Mouse (Mus musculus) macrophage (primary cell): ENCODE measurements at regions not wholly inside any gene's neighbourhood (a gene's known extent, or its start where the extent isn't known, plus 50 kb on each side); places are given as distances from the start of the nearest gene placed in this dataset.

ENCODE experiments used
- H3K27ac ChIP-seq: fragments of 350-480 bp; formaldehyde crosslinking; 2 replicates; pipeline ENCODE4 v1.9.0; 2021
- H3K36me3 ChIP-seq: fragments of 350-480 bp; formaldehyde crosslinking; 2 replicates; pipeline ENCODE4 v1.9.0; 2021; ENCODE audit errors: inconsistent target
- H3K4me3 ChIP-seq: fragments of 350-480 bp; formaldehyde crosslinking; 2 replicates; pipeline ENCODE4 v1.9.0; 2021; ENCODE audit errors: inconsistent target
- H3K79me2 ChIP-seq: fragments of 350-480 bp; formaldehyde crosslinking; 2 replicates; pipeline ENCODE4 v1.9.0; 2021; ENCODE audit errors: inconsistent target
- WGBS: methylation state at CpG from one replicate; pipeline ENCODE4 v1.1.7; 2026; ENCODE audit warnings: inconsistent platforms; ENCODE audit not compliant: missing documents; 5-methylcytosine and 5-hydroxymethylcytosine counted together

- Histone ChIP-seq H3K27ac (no peak overlapping the region), H3K79me2 (no peaks in the 10 kb centered on the region), H3K36me3 (no peaks in the 10 kb centered on the region), H3K4me3 (no peak overlapping the region)
- WGBS, result 97% methylated on average over 5 of the region's 5 CpGs
Measured at GRCm38 (mm10) chr14:25328230-25328629, 130.8 kb upstream of the Zmiz1 start.

- Histone ChIP-seq H3K36me3 (no peaks in the 10 kb centered on the region), H3K4me3 (no peak overlapping the region), H3K79me2 (no peaks in the 10 kb centered on the region), H3K27ac (no peak overlapping the region)
- 88% methylated on average over 2 of the region's 2 CpGs for WGBS
Measured at GRCm38 (mm10) chr14:25334186-25334585, 124.8 kb upstream of the Zmiz1 start.

GRCm38 (mm10) chr14:25336875-25337274, 122.1 kb upstream of the Zmiz1 start:
- Histone ChIP-seq H3K4me3 (no peak overlapping the region), H3K79me2 (no peaks in the 10 kb centered on the region), H3K27ac (no peak overlapping the region), H3K36me3 (no peaks in the 10 kb centered on the region)
- WGBS, result 95% methylated on average over 1 of the region's 1 CpGs

- Histone ChIP-seq H3K79me2 (no peaks in the 10 kb centered on the region), H3K36me3 (no peaks in the 10 kb centered on the region), H3K27ac (no peak overlapping the region), H3K4me3 (no peak overlapping the region)
- 95% methylated on average over 8 of the region's 9 CpGs for WGBS
Measured at GRCm38 (mm10) chr14:25338404-25339051, 120.5 kb upstream of the Zmiz1 start.

- no peak overlapping the region for H3K27ac ChIP-seq
- H3K4me3 ChIP-seq, result no peak overlapping the region
- H3K36me3 ChIP-seq, result no peaks in the 10 kb centered on the region
- no peaks in the 10 kb centered on the region for H3K79me2 ChIP-seq
- 91% methylated on average over 8 of the region's 9 CpGs for WGBS
Measured at GRCm38 (mm10) chr14:25340845-25341244, 118.1 kb upstream of the Zmiz1 start.

- WGBS, result 93% methylated on average over 9 of the region's 9 CpGs
- H3K27ac ChIP-seq, result no peak overlapping the region
- H3K4me3 ChIP-seq, result no peak overlapping the region
- no peaks in the 10 kb centered on the region for H3K36me3 ChIP-seq
- H3K79me2 ChIP-seq, result no peaks in the 10 kb centered on the region
Measured at GRCm38 (mm10) chr14:25341848-25342427, 117.0 kb upstream of the Zmiz1 start.

GRCm38 (mm10) chr14:25342865-25343565, 116.0 kb upstream of the Zmiz1 start:
- no peaks in the 10 kb centered on the region for H3K36me3 ChIP-seq
- H3K27ac ChIP-seq, result no peak overlapping the region
- WGBS, result 46% methylated on average over 4 of the region's 4 CpGs
- H3K79me2 ChIP-seq, result no peaks in the 10 kb centered on the region
- no peak overlapping the region for H3K4me3 ChIP-seq

GRCm38 (mm10) chr14:25345995-25346394, 113.0 kb upstream of the Zmiz1 start:
- no peak overlapping the region for H3K4me3 ChIP-seq
- no peaks in the 10 kb centered on the region for H3K79me2 ChIP-seq
- peak overlapping the region; percentile 62 for H3K27ac ChIP-seq
- 20% methylated on average over 2 of the region's 2 CpGs for WGBS
- H3K36me3 ChIP-seq, result no peaks in the 10 kb centered on the region

GRCm38 (mm10) chr14:25346813-25347610, 112.0 kb upstream of the Zmiz1 start:
- Histone ChIP-seq H3K27ac (no peak overlapping the region), H3K36me3 (no peaks in the 10 kb centered on the region), H3K79me2 (no peaks in the 10 kb centered on the region), H3K4me3 (no peak overlapping the region)
- 92% methylated on average over 7 of the region's 7 CpGs for WGBS

GRCm38 (mm10) chr14:25350282-25350964, 108.6 kb upstream of the Zmiz1 start:
- Histone ChIP-seq H3K4me3 (no peak overlapping the region), H3K79me2 (no peaks in the 10 kb centered on the region), H3K27ac (no peak overlapping the region), H3K36me3 (no peaks in the 10 kb centered on the region)
- 86% methylated on average over 9 of the region's 9 CpGs for WGBS

GRCm38 (mm10) chr14:25353804-25354203, 105.2 kb upstream of the Zmiz1 start:
- WGBS, result 73% methylated on average over 8 of the region's 8 CpGs
- no peak overlapping the region for H3K4me3 ChIP-seq
- H3K27ac ChIP-seq, result no peak overlapping the region
- no peaks in the 10 kb centered on the region for H3K36me3 ChIP-seq
- no peaks in the 10 kb centered on the region for H3K79me2 ChIP-seq

GRCm38 (mm10) chr14:25354288-25354850, 104.6 kb upstream of the Zmiz1 start:
- Histone ChIP-seq H3K4me3 (no peak overlapping the region), H3K36me3 (no peaks in the 10 kb centered on the region), H3K79me2 (no peaks in the 10 kb centered on the region), H3K27ac (no peak overlapping the region)
- 87% methylated on average over 7 of the region's 7 CpGs for WGBS

GRCm38 (mm10) chr14:25357805-25358204, 101.2 kb upstream of the Zmiz1 start:
- Histone ChIP-seq H3K79me2 (no peaks in the 10 kb centered on the region), H3K4me3 (no peak overlapping the region), H3K36me3 (no peaks in the 10 kb centered on the region), H3K27ac (no peak overlapping the region)
- WGBS, result 95% methylated on average over 8 of the region's 9 CpGs

- Histone ChIP-seq H3K36me3 (no peaks in the 10 kb centered on the region), H3K79me2 (no peaks in the 10 kb centered on the region), H3K4me3 (no peak overlapping the region), H3K27ac (no peak overlapping the region)
- WGBS, result 90% methylated on average over 3 of the region's 3 CpGs
Measured at GRCm38 (mm10) chr14:25359824-25360294, 99.1 kb upstream of the Zmiz1 start.
